Mouse (Mus musculus): Measurements from ENCODE around the gene Gm5134.

- no peak for TF ChIP-seq CTCF (conservative IDR thresholded peaks at IDR 0.05 in 1 of 2, IDR thresholded peaks at IDR 0.05 in 1 of 2; ENCODE audit: low read depth in 2 of 2, low read length in 2 of 2)
- no peak for TF ChIP-seq MAZ (IDR thresholded peaks at IDR 0.05; ENCODE audit: low read depth, low read length)
- TF ChIP-seq EP300 (IDR thresholded peaks at IDR 0.05; ENCODE audit: low read length): no peak
- TF ChIP-seq GABPA (IDR thresholded peaks at IDR 0.05; ENCODE audit: insufficient replicate concordance, low read depth, low read length): no peak
- no peak for TF ChIP-seq POLR2A (IDR thresholded peaks at IDR 0.05; ENCODE audit: low read depth, low read length)
- TF ChIP-seq RCOR1 (conservative IDR thresholded peaks at IDR 0.05; ENCODE audit: low read depth, low read length): no peak
- TF ChIP-seq MEF2A (IDR thresholded peaks at IDR 0.05; ENCODE audit: borderline replicate concordance, low read depth, low read length): no peak
- TF ChIP-seq TBP (conservative IDR thresholded peaks at IDR 0.05; ENCODE audit: low read depth, low read length): no peak
- no peak for TF ChIP-seq RAD21 (IDR thresholded peaks at IDR 0.05; ENCODE audit: low read depth, low read length)
- no peak for TF ChIP-seq ZC3H11A (IDR thresholded peaks at IDR 0.05; ENCODE audit: low read depth, low read length)
- TF ChIP-seq CHD1 (IDR thresholded peaks at IDR 0.05; ENCODE audit: low read depth, low read length): no peak
Observed at GRCm38 (mm10) chr10:76002615-76003014, 48.3 kb downstream of the Gm5134 start.

Data from CH12.LX (cell line).